Mouse (Mus musculus) stomach, postnatal 0 days (tissue): ENCODE measurements at regions not wholly inside any gene's neighbourhood (a gene's known extent, or its start where the extent isn't known, plus 50 kb on each side); places are given as distances from the start of the nearest gene placed in this dataset.

Experiments used
- CTCF ChIP-seq: IDR thresholded peaks from 2 replicates; pipeline ENCODE4 v1.5.1; 2016; ENCODE audit warnings: antibody characterized with exemption, low read depth, mild to moderate bottlenecking, moderate library complexity
- EP300 ChIP-seq: optimal IDR thresholded peaks from 2 replicates; pipeline ENCODE3; 2016; ENCODE audit warnings: antibody characterized with exemption

DNA sequence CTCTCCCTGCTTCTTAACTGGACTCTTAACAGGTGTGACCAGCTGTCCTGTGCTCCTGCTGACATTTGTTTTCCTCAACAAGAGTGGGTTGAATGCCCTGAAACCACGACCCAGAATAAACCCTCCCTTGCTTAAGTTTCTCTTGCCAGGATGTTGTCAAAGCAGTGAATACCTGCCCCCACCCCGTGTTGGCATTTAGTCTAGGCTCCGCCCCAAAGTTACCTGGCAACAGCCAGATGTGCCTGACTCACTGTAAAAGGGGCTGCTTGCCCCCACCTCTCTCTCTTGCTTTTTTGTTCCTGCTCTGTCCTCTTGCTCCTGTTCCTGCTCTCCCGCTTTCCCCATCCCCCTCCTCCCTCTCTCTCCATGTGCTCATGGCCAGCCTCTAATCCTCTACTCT lies 51.9 kb upstream of the Mmp2 start:
- TF ChIP-seq CTCF = no peak
- no peak for TF ChIP-seq EP300
